Mouse (Mus musculus) cerebellum, adult 11 months (tissue): ENCODE data around the gene Ahcyl2.

Source experiments
- DNase-seq: peaks from one replicate; pipeline ENCODE4 v3.0.0; 2022

The Ahcyl2 gene

GRCm38 (mm10) chr6:29916530-29917382 lies 148.9 kb downstream of the Ahcyl2 start, which contains the start of gene Strip2:
TSS of gene Strip2 (plus strand) at chr6:29917012.
- DNase-seq, result peak; percentile 92

- no peak for DNase-seq
Measured at GRCm38 (mm10) chr6:29917383-29917720, 149.5 kb downstream of the Ahcyl2 start.

- DNase-seq, result no peak
Measured at GRCm38 (mm10) chr6:29917947-29918346, 150.1 kb downstream of the Ahcyl2 start.

- DNase-seq, result peak; percentile 64
Measured at GRCm38 (mm10) chr6:29923501-29923900, 155.7 kb downstream of the Ahcyl2 start.

- DNase-seq, result no peak
Measured at GRCm38 (mm10) chr6:29925594-29926219, 157.9 kb downstream of the Ahcyl2 start.

GRCm38 (mm10) chr6:29930087-29930486 lies 162.3 kb downstream of the Ahcyl2 start:
- no peak for DNase-seq

- no peak for DNase-seq
Measured at GRCm38 (mm10) chr6:29930665-29931064, 162.9 kb downstream of the Ahcyl2 start.

GRCm38 (mm10) chr6:29931181-29931580 lies 163.4 kb downstream of the Ahcyl2 start:
- no peak for DNase-seq

- DNase-seq, result no peak
Measured at GRCm38 (mm10) chr6:29935741-29936140, 167.9 kb downstream of the Ahcyl2 start.

GRCm38 (mm10) chr6:29940428-29940827 lies 172.6 kb downstream of the Ahcyl2 start:
- no peak for DNase-seq

GRCm38 (mm10) chr6:29941036-29941435 lies 173.2 kb downstream of the Ahcyl2 start:
- no peak for DNase-seq

- no peak for DNase-seq
Measured at GRCm38 (mm10) chr6:29944465-29944864, 176.7 kb downstream of the Ahcyl2 start.

GRCm38 (mm10) chr6:29946568-29946967 lies 178.8 kb downstream of the Ahcyl2 start:
- DNase-seq, result no peak

GRCm38 (mm10) chr6:29947823-29948222 lies 180.0 kb downstream of the Ahcyl2 start:
- DNase-seq, result no peak

GRCm38 (mm10) chr6:29956749-29957148 lies 188.9 kb downstream of the Ahcyl2 start:
- no peak for DNase-seq

- no peak for DNase-seq
Measured at GRCm38 (mm10) chr6:29958669-29959068, 190.9 kb downstream of the Ahcyl2 start.

GRCm38 (mm10) chr6:29961081-29961480 lies 193.3 kb downstream of the Ahcyl2 start:
- DNase-seq, result no peak
